In the genomic region with DNA sequence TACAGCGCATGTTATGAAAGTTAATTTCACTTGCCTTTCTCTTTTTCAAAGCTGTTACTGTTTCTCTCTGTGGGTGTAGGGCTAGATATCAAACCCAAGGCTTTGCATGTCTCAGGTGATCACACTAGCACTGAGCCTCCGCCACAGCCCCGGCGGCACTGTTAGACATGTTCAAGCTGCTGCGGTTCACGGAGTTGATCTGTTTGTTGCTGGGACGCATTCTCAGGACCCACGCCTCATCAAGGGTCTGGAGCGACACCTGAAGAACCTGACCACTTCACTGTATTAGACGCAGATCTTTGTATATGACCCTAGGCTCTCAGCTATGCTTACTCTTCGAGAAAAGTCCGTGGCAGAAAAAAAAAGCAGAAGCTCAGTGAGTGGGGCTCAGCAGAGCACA, we compare ENCODE assay signal across 25 mouse cellular contexts. TPM values are rescaled to one million over a fixed set of nuclear protein-coding genes. Genes with fewer than 3 reads are reported as not detected.
A peak's percentile ranks its signal among the peaks of the same experiment; 100 is the strongest.
DNase-seq lines count a peak whose midpoint lies in the region; ATAC-seq and TF ChIP-seq lines count a peak whose summit lies in the region.
"Had no signal": no experiment of that assay in that cellular context is flagged by ENCODE, and none has a peak within 500 bp of the region (broad histone marks: within the 10 kb centered on the region; RNA-seq: fewer than 3 reads in every experiment).

No protein-coding gene starts in this region.

- H3K4me1 ChIP-seq in heart, embryonic 10.5 days, result peaks cover 9% of the 10 kb centered on the region; the same call in 1 of the 2 replicates
- H3K4me1 ChIP-seq in liver, postnatal 0 days (ENCODE audit: insufficient read depth), result peaks cover 32% of the 10 kb centered on the region
- H3K4me1 ChIP-seq in spleen, adult 2 months (ENCODE audit: control insufficient read depth, insufficient read depth, insufficient read length), result peaks cover 32% of the 10 kb centered on the region

- intact Hi-C loops in heart, postnatal 14 days (cut with DNase I), result no loop called here

- H3K36me3 ChIP-seq in heart, embryonic 10.5 days, result peaks cover 5% of the 10 kb centered on the region; the same call in 1 of the 2 replicates
- H3K36me3 ChIP-seq in liver, postnatal 0 days (replicated peaks; ENCODE audit: insufficient read depth, low read length), result no peaks in the 10 kb centered on the region
- peaks cover 3% of the 10 kb centered on the region for H3K36me3 ChIP-seq in spleen, adult 2 months (ENCODE audit: control insufficient read depth, insufficient read depth, low read length)
- H3K36me3 ChIP-seq: forebrain, embryonic 10.5 days had no signal

- no peak overlapping the region for H3K27ac ChIP-seq in heart, embryonic 10.5 days
- peak overlapping the region; percentile 25; the same call in 1 of the 2 replicates for H3K27ac ChIP-seq in liver, postnatal 0 days (ENCODE audit: low read depth)
- 0 out of 2 replicates have a peak overlapping the region, but pooled peaks have one; percentile 24 for H3K27ac ChIP-seq in spleen, adult 2 months (ENCODE audit: insufficient read depth, low read length)
- H3K27ac ChIP-seq: forebrain, embryonic 10.5 days; heart, adult 2 months; heart, embryonic 15.5 days; hindbrain, embryonic 14.5 days; hindbrain, postnatal 0 days had no signal

- no peak for TF ChIP-seq POLR2A in spleen, adult 2 months (IDR thresholded peaks at IDR 0.05; ENCODE audit: low read depth, low read length)

- DNase-seq in heart, embryonic 10.5 days (ENCODE audit: low spot score), result peak; percentile 55
- DNase-seq in heart, postnatal 14 days, result no peak
- no peak for DNase-seq in liver, postnatal 0 days
- no peak for DNase-seq in liver
- no peak for DNase-seq in spleen, adult 2 months (ENCODE audit: low read depth in 1 of 2, low spot score in 2 of 2)
- DNase-seq in spleen, adult 12 weeks (ENCODE audit: low spot score), result no peak
- DNase-seq: adrenal gland, adult 8-10 months; adrenal gland, postnatal 25 days; cerebellum, adult 18-20 months; cerebellum, adult 9-10 months; cerebellum, postnatal 14 days; gastrocnemius, postnatal 25 days; heart, postnatal 10 days; heart, postnatal 4 days had no signal

- H3K4me2 ChIP-seq in liver, postnatal 0 days (ENCODE audit: low read depth, low read length), result no peak overlapping the region
- H3K4me2 ChIP-seq: heart, embryonic 11.5 days; heart, embryonic 15.5 days; hindbrain, embryonic 14.5 days had no signal

- H3K9me3 ChIP-seq in heart, embryonic 10.5 days, result no peaks in the 10 kb centered on the region
- H3K9me3 ChIP-seq in liver, postnatal 0 days (ENCODE audit: low read length), result no peaks in the 10 kb centered on the region
- H3K9me3 ChIP-seq: heart, embryonic 15.5 days had no signal

- 89% methylated on average over 12 of the region's 12 CpGs for WGBS in heart, embryonic 10.5 days
- 76% methylated on average over 12 of the region's 12 CpGs for WGBS in liver, postnatal 0 days (ENCODE audit: insufficient replicate concordance)
- 82% methylated on average over 12 of the region's 12 CpGs for WGBS in spleen, adult 2 months

- no peak for TF ChIP-seq CTCF in liver, postnatal 0 days (IDR thresholded peaks at IDR 0.05; ENCODE audit: low read depth)
- TF ChIP-seq CTCF in spleen, adult 2 months (IDR thresholded peaks at IDR 0.05; ENCODE audit: extremely low read depth, insufficient read depth, insufficient read length, insufficient replicate concordance), result no peak

- no peak overlapping the region for H3K9ac ChIP-seq in liver, postnatal 0 days (replicated peaks)
- H3K9ac ChIP-seq: heart, embryonic 15.5 days; hindbrain, embryonic 14.5 days had no signal

- no peak for TF ChIP-seq EP300 in liver, postnatal 0 days (IDR thresholded peaks at IDR 0.05; ENCODE audit: low read depth)

- H3K4me3 ChIP-seq in heart, embryonic 10.5 days, result no peak overlapping the region
- no peak overlapping the region for H3K4me3 ChIP-seq in liver, postnatal 0 days (ENCODE audit: low read depth, low read length)
- no peak overlapping the region for H3K4me3 ChIP-seq in spleen, adult 2 months (ENCODE audit: extremely low read depth, insufficient read depth, insufficient read length)
- H3K4me3 ChIP-seq: forebrain, embryonic 10.5 days; heart, adult 2 months; heart, embryonic 15.5 days had no signal

- no peaks in the 10 kb centered on the region for H3K27me3 ChIP-seq in heart, embryonic 10.5 days (ENCODE audit: insufficient read depth, poor library complexity, severe bottlenecking)
- no peaks in the 10 kb centered on the region for H3K27me3 ChIP-seq in liver, postnatal 0 days (ENCODE audit: insufficient read depth, low read length)
- H3K27me3 ChIP-seq in spleen, adult 2 months (ENCODE audit: control insufficient read depth, insufficient read depth, low read length), result no peaks in the 10 kb centered on the region
- H3K27me3 ChIP-seq: heart, embryonic 15.5 days had no signal

- no peak for ATAC-seq in liver, postnatal 0 days
- no peak for ATAC-seq in cerebellum, adult (ENCODE audit: insufficient number of reproducible peaks, low FRiP score, low TSS enrichment)
- ATAC-seq: activated CD4-positive, CD25-positive, alpha-beta regulatory T cell, adult 4 months; CD4-positive, CD25-positive, alpha-beta regulatory T cell, adult 4 months; forebrain, embryonic 14.5 days; hindbrain, postnatal 0 days; inflammation-experienced regulatory T-cells, adult 6 months had no signal

RNA-seq across cellular contexts. Expression of gene Tec, which starts 10.0 kb away (rescaled TPM):
- polyA plus RNA-seq in heart, embryonic 10.5 days (2016; fragmentation: Nextera tagmentation; extraction: Ambion mirVana), result 7.5 and 12.1 TPM in 2 replicates
- total RNA-seq in heart, postnatal 14 days (2021), result 10 to 100 TPM; 11.0 to 11.9 TPM
- 7.5 and 9.2 TPM in 2 replicates for polyA plus RNA-seq in liver, postnatal 0 days (2015; fragmentation: Nextera tagmentation; extraction: Ambion mirVana)
- polyA plus RNA-seq in spleen, adult 2 months (2012; rRNA removed), result 12.2 and 12.5 TPM in 2 replicates

RNA-seq across cellular contexts. Expression of gene Slain2, which starts 55.8 kb away (rescaled TPM):
- polyA plus RNA-seq in heart, embryonic 10.5 days (2016; fragmentation: Nextera tagmentation; extraction: Ambion mirVana), result 18.1 and 21.0 TPM in 2 replicates
- 100 to 1,000 TPM; 109 to 122 TPM for total RNA-seq in heart, postnatal 14 days (2021)
- 4.2 and 5.5 TPM in 2 replicates for polyA plus RNA-seq in liver, postnatal 0 days (2015; fragmentation: Nextera tagmentation; extraction: Ambion mirVana)
- 10.8 and 11.1 TPM in 2 replicates for polyA plus RNA-seq in spleen, adult 2 months (2012; rRNA removed)
